26 mouse cellular contexts compared by ENCODE assay signal in the genomic region with DNA sequence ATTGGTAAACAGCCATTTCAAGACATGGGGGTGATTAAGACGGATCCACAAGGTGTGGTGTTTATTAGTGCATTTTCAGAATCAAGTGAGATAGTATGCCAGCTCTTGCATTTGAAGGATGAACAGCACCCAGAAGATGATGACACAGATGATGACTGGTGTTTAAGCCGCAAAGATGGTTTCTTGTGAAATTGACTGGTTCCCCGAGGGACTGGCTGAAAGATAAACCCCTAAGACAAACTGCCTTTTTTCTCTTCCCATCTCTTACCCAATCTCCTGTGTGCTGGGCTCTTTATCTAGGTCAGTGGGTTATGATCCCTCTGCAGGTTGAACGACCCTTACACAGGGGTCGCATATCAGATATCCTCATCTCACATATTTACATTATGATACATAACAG. TPM values are rescaled to one million over a fixed set of nuclear protein-coding genes. Genes with fewer than 3 reads are reported as not detected.
DNase-seq lines count a peak whose midpoint lies in the region; ATAC-seq lines count a peak whose summit lies in the region.
"Had no signal": no experiment of that assay in that cellular context is flagged by ENCODE, and none has a peak within 500 bp of the region (broad histone marks: within the 10 kb centered on the region; RNA-seq: fewer than 3 reads in every experiment).

No protein-coding gene starts in this region.

- peak; percentile 78 for ATAC-seq in granulocyte monocyte progenitor cell, adult 5-6 weeks (replicated peaks; ENCODE audit: poor library complexity, severe bottlenecking)
- ATAC-seq in megakaryocyte progenitor cell, adult 5-6 weeks (replicated peaks; ENCODE audit: poor library complexity): peak; percentile 77
- ATAC-seq: activated CD4-positive, CD25-positive, alpha-beta regulatory T cell, adult 4 months; CD4-positive, CD25-positive, alpha-beta regulatory T cell, adult 4 months; forebrain, embryonic 13.5 days; forebrain, embryonic 15.5 days; Patski had no signal

- peak; percentile 46 for DNase-seq in 416B (ENCODE audit: low read depth)
- peak; percentile 42 for DNase-seq in fat pad, adult 2 months (ENCODE audit: extremely low read depth, low read depth, low spot score)
- no peak for DNase-seq in adrenal gland, postnatal 10 days
- no peak for DNase-seq in lung, postnatal 25 days (ENCODE audit: low spot score)
- DNase-seq in right cerebral cortex, postnatal 36 days (ENCODE audit: low spot score in 2 of 2): no peak
- no peak for DNase-seq in cerebellum, postnatal 14 days
- DNase-seq: adrenal gland, adult 2 months; adrenal gland, postnatal 14 days; adrenal gland, postnatal 36 days; B cell, adult 2 months; cerebellum, adult 11-12 months; cerebellum, adult 2 months; cerebellum, adult 9-10 months; cerebellum, postnatal 10 days; cerebellum, postnatal 36 days; embryo, embryonic 11 days had no signal

RNA-seq across cellular contexts. Expression of gene Lypd6, which starts 52.3 kb away (rescaled TPM):
- total RNA-seq in granulocyte monocyte progenitor cell, adult 5-6 weeks (2014; fragmentation: Nextera tagmentation): not detected in 2 replicates
- 2.3 TPM in 1 of 2 replicates, not detected in the other for total RNA-seq in granulocyte monocyte progenitor cell, adult 5-6 weeks (2017)
- 0.12 TPM in 1 of 2 replicates, not detected in the other for total RNA-seq in megakaryocyte progenitor cell, adult 5-6 weeks (2015)
- total RNA-seq in megakaryocyte progenitor cell, adult 5-6 weeks (2017): not detected in 2 replicates
- 1 to 10 TPM; 8.2 TPM for total RNA-seq in adrenal gland, postnatal 10 days (2021)
- total RNA-seq: CH12.LX; common myeloid progenitor, adult 5-6 weeks; G1E had no signal

Comparison
In these comparisons a context has a peak if more than half of its experiments do, and no peak if none do; other contexts are left out.
1. DNase-seq: peak in 416B (single experiment) and fat pad, adult 2 months (single experiment); none in adrenal gland, postnatal 10 days (single experiment), lung, postnatal 25 days (single experiment), right cerebral cortex, postnatal 36 days (0 of 2) and cerebellum, postnatal 14 days (0 of 2).